Mouse (Mus musculus): Measurements from ENCODE around the gene Gm29797.

Gm29797 gene

DNA sequence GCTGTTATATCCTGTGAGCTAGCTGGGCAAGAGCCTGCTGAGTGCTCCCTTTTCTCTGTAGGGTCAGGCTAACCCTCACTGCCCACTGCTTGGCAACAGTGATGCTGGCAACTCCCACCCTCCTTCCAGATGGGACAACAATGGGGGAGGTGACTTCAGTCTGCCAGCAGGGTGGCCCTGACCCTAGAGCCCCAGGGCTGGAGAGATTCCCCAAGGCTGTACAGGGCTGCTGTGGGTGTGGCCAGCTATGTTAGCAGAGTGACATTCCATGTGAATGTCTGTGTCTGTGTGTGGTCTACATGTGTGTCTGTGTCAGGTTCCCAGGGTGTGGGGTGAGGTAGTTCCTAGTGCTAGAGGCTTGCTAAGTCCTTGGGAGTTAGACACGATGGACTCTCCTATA lies 16.7 kb downstream of the Gm29797 start:
- DNase-seq (ENCODE audit: low spot score in 2 of 2) = no peak

DNA sequence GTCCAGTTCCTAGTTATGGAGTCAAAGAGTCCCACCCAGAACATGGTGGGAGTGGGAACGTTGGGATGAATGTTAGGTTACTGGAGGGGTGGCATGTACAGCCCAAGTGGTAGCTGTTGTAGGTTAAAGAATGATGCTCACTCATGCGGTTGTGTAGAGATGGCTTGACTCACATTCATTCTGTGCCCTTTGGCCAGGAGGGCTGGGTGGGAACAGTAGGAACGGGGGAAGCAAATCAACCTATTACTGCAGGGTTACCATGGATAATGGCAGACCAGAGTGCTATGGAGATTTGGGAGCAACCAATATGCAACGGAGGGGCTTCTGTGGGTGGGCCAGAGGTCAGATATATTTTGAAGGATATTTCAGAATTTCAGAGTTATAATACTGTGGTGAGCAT lies 18.1 kb downstream of the Gm29797 start:
- DNase-seq (ENCODE audit: low spot score in 2 of 2) = no peak

GRCm38 (mm10) chr2:181675454-181675853 lies 18.6 kb downstream of the Gm29797 start:
- DNase-seq (ENCODE audit: low spot score in 2 of 2) = peak in 1 of 2 experiments; percentile 43

DNA sequence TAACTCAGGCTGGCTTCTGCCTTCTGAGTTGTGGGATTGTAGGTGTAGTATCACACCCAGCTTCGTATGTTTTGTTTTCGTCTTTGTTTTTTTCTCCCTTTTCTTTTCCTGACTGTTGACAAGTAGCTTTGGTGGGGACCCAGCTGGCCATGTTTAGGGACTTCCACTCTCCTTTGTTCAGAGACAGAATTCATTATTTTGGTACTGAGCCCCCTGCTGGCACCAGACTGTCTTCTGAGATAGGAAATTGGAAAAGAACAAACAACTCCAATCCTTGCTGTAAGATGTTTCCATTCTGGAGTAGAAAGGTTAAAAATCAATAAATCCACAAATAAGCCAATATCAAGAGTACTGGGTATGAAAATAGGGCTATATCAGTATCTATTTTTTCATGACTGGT lies 19.6 kb downstream of the Gm29797 start:
- no peak for DNase-seq (ENCODE audit: low spot score in 2 of 2)

DNA sequence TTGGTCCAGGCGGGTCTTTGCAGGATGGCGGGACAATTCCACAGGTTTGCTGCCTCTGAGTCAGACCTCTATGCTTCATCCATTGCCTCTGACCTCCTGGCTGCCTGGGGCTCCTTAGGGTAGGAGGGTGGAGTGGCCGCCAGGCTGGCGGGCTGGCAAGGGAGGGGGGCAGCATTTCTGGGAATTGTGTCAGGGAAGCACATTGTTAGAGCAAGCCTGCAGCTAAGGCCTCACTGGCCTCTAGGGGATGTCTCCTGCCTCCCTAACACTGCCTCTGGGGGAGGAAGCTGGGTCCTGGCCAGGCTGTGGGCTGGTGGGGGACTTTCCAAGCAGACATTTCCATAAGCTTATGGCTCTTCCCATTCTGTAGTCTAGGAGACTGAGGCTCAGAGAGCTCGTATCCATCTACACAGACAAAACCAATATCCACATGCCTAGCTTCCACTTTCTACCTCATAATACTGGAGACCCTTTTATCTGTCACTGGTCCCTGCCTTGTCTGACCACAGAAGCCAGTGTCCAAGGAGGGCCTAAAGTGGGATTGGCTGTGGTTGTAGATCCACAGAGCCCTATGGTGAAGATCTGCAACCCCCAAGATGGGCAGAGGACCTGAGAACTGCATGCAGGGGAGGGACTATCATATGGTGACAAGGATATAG lies 20.4 kb downstream of the Gm29797 start:
- no peak for DNase-seq (ENCODE audit: low spot score in 2 of 2)

DNA sequence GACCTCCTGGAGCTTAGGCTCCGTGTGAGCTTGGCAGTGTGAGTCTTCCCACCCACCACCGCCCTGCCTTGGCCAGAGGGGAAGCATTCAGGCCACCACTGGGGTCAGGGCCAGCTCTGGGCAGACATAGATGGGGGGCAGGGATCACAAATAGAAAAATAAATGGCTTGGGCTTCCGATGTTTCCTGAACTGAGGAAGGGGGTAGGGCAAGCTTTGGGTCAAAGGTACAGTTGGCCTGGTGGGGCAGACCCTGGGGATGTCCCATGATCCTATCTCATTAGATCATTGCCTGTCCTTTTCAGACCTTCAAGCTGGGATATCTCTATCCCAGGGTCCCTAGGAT lies 20.9 kb downstream of the Gm29797 start:
- DNase-seq (ENCODE audit: low spot score in 2 of 2) = no peak

DNA sequence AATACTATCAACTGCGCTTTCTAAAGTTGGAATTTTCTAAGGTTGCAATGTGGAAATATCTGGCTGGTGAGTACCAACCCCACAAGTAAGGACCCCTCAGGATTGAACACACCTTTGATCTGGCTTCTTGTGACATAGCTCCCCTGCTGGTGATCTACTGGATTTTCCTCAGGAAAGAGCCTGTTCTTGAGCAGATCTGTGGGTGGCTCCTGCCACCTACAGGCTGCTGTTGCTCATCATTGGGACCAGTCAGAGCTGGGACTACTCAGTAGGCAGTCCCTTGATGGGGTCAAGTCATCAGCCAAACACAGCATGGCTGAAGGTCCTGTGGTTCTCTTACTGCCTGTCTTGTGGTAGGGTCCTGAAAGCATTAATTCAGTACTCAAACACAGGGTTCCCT lies 21.9 kb downstream of the Gm29797 start:
- peak; percentile 38 to 58 for DNase-seq (ENCODE audit: low spot score in 2 of 2)

GRCm38 (mm10) chr2:181679951-181680715 lies 23.3 kb downstream of the Gm29797 start, which contains the start of gene Tcea2:
Gene Tcea2 (plus strand): TSS chr2:181680310.
- peak; percentile 55 to 74 for DNase-seq (ENCODE audit: low spot score in 2 of 2)

GRCm38 (mm10) chr2:181680716-181681117 lies 23.9 kb downstream of the Gm29797 start:
- peak in 1 of 2 experiments; percentile 33 for DNase-seq (ENCODE audit: low spot score in 2 of 2)

DNA sequence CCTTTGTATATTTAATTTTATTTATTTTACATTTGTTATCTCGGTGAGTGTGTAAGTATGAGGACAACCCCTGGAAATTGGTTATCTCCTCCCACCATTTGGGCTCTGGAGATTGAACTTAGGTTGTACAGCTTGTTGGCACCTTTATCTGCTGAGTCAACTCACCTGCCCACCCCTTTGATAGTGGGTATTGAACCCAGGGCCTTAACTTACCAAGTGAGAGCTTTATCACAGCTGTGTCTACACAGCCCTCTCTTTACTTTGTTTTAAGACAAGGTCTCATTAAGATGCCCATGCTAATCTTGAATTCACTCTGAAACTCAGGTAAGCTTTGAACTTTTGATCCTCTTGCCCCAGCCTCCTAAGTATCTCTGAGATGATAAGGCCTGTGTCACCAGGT lies 25.1 kb downstream of the Gm29797 start:
- DNase-seq (ENCODE audit: low spot score in 2 of 2) = no peak

- no peak for DNase-seq (ENCODE audit: low spot score in 2 of 2)
Observed at GRCm38 (mm10) chr2:181683381-181683780, 26.5 kb downstream of the Gm29797 start.

DNA sequence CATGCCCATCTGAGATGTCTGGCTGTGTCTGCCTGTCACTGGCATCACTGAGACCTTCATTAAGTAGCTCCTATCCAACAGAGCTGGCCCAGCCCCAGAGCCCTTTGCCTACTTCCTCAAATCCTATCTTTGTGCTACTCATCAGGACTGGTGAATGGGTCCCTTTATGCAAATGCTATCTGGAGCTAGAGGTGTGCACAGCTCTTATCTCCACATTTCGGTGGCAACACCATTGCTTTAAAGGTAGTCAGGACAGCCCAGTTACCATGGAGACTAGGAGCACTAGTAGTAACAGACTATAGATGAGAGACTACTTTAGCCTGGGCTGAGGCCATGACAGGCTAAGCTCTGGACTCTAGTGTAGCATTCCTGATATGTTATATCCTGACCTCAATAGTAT lies 27.9 kb downstream of the Gm29797 start:
- no peak for DNase-seq (ENCODE audit: low spot score in 2 of 2)

DNA sequence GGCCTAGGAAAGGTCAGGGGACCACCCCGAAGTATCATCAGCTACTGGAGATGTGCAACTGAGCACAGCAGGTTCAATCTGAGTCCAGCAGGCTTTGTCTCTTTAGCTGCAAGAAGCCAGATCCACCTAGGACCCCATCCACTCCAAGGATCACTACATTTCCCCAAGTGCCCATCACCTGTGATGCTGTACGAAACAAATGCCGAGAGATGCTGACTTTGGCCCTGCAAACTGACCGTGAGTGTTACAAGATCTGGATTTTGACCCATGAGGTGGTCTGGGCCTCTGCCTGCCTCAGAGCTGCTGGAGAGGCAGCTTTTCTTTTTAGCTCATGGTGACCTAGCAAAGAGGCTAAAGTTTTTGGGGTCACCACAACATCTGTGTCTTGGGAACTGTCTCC lies 28.9 kb downstream of the Gm29797 start:
- no peak for DNase-seq (ENCODE audit: low spot score in 2 of 2)

DNA sequence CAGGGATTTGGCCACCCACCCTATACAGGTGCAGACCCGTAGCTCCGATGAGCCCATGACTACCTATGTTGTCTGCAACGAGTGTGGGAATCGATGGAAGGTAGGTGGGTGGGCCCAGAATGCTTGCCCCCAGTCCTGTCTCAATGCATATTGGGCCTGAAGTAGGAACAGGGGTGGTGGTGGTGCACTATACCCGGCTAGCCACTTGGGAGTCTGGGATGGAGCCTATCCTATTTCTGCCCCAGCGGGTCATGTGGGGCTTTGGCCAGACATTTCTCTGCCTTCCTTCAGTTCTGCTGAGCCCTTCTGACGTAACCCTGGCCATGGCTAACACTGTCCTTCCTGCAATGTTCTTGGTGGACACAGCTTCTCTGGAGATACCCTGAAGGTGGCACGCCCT lies 30.8 kb downstream of the Gm29797 start:
- no peak for DNase-seq (ENCODE audit: low spot score in 2 of 2)

DNA sequence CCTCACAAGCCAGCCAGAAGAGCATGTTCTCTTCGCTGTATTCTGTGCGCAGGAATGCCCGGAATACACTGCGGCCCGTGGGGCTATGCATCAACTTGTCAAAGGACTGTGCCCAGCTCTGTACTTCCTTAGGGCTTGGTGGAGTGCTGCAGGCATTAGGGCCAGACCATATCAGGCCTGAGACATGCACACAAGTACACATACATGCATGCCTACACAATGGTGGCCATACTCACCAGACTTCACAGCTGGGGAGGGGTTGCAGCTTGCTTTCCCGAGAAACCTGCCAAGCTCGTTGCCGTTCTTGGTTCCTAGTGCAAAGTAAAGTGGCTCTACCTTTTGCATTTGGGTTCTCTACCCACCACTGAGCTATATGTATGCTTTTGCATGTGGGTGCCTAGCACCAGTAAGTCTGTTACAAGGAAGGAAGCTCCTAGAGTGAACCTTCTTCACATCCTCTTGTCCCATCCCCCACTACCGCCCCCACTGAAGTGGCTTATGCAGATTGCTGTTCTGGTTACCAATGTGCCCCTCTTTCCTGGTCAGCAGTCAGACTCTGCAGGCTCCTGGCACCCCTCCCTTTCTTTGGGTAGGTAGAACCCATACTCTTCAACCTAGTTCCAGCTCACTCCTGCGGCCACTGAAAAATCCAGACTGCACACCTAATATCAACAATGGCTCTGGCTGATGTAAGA lies 32.8 kb downstream of the Gm29797 start:
- DNase-seq (ENCODE audit: low spot score in 2 of 2) = no peak

GRCm38 (mm10) chr2:181691083-181691482 lies 34.2 kb downstream of the Gm29797 start:
- no peak for DNase-seq (ENCODE audit: low spot score in 2 of 2)

GRCm38 (mm10) chr2:181691571-181691970 lies 34.7 kb downstream of the Gm29797 start:
- no peak for DNase-seq (ENCODE audit: low spot score in 2 of 2)

DNA sequence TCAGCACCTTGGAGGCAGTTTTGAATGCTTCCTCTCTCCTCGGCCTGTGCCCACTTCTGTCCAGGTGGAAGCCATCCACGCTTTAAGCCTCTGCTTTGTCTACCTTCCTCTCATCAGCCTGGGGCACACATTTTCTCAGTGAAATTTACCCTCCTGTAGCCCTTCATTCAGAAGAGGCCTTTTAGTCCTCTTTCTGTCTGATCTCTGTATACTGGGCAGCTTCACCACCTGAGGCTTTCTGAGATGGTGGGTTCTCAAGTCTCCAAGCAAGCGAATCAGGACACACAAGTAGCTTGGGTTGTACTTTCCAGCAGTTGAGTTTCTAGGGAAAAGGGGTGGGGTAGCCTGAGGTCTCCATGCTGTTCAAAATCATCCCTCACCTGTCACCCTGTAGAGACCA lies 35.5 kb downstream of the Gm29797 start:
- no peak for DNase-seq (ENCODE audit: low spot score in 2 of 2)

GRCm38 (mm10) chr2:181693339-181694280 lies 36.8 kb downstream of the Gm29797 start, which contains the start of gene Rgs19:
Gene Rgs19 (minus strand): TSS chr2:181693977.
- peak; percentile 75 to 80 for DNase-seq (ENCODE audit: low spot score in 2 of 2)

- no peak for DNase-seq (ENCODE audit: low spot score in 2 of 2)
Observed at GRCm38 (mm10) chr2:181694581-181694980, 37.7 kb downstream of the Gm29797 start.

DNA sequence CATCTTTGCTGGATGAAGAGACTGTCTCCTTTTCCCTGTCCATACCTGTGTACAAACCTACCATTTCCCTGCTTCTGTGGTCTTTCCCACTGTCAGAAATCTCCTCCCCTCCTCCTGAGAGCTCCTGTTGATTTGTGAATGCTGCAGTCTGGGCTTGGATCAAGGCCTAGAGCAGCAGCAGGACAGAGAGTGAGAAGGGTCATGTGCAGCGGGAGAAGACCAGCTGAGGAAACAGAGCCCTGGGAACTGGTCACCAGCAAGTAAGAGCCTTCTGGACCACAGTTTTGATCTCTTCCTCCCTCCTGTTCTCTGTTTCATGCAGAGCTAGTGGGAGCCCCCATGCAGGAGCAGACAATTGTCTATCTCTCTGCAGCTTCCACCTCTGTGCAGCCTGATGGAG lies 38.9 kb downstream of the Gm29797 start:
- no peak for DNase-seq (ENCODE audit: low spot score in 2 of 2)
